Mouse (Mus musculus) neural tube, embryonic 12.5 days (tissue): ENCODE data around the gene Hoxc8. TPM values are rescaled to one million over a fixed set of nuclear protein-coding genes. Genes with fewer than 3 reads are reported as not detected.
A peak's percentile ranks its signal among the peaks of the same experiment; 100 is the strongest.

ENCODE experiments used
- ATAC-seq: fragments of 200-750 bp; cut with Nextera tagmentation; 2 replicates; pipeline ENCODE4 v1.8.0; 2017; ENCODE audit warnings: low read depth, mild to moderate bottlenecking, moderate TSS enrichment, moderate library complexity; ENCODE audit not compliant: low FRiP score
- H3K27ac ChIP-seq: fragments of 300-500 bp; sonication (generic); 2 replicates; pipeline ENCODE4 v1.5.1; 2016
- H3K27me3 ChIP-seq: fragments of 300-500 bp; sonication (generic); replicated peaks from 2 replicates; pipeline ENCODE4 v1.6.1; 2016; ENCODE audit warnings: mild to moderate bottlenecking
- H3K36me3 ChIP-seq: fragments of 300-500 bp; sonication (generic); 2 replicates; pipeline ENCODE4 v1.6.1; 2016; ENCODE audit warnings: mild to moderate bottlenecking
- H3K4me1 ChIP-seq: fragments of 300-500 bp; sonication (generic); 2 replicates; pipeline ENCODE4 v1.6.1; 2016
- H3K4me2 ChIP-seq: fragments of 300-500 bp; sonication (generic); replicated peaks from 2 replicates; pipeline ENCODE4 v1.6.1; 2016; ENCODE audit warnings: mild to moderate bottlenecking
- H3K4me3 ChIP-seq: fragments of 300-500 bp; sonication (generic); 2 replicates; pipeline ENCODE4 v1.5.1; 2016
- H3K9ac ChIP-seq: fragments of 300-500 bp; sonication (generic); 2 replicates; pipeline ENCODE4 v1.6.1; 2016; ENCODE audit warnings: mild to moderate bottlenecking
- H3K9me3 ChIP-seq: fragments of 300-500 bp; sonication (generic); 2 replicates; pipeline ENCODE4 v1.6.1; 2016; ENCODE audit warnings: mild to moderate bottlenecking
- WGBS: fragments of 180-500 bp; shearing (Covaris S2); methylation state at CpG from one replicate; pipeline ENCODE4 v1.1.7; 2016; 5-methylcytosine and 5-hydroxymethylcytosine counted together
- polyA plus RNA-seq: library from polyadenylated mRNA; unstranded; fragments of >200 nt; fragmentation: Nextera tagmentation; extraction: Ambion mirVana; gene quantifications from 2 replicates; pipeline ENCODE4 v1.2.1, GENCODE M21; 2016

The Hoxc8 gene
- polyA plus RNA-seq, 1 experiment from 2014 or later, result 65.6 TPM

- 2% methylated on average over 28 of the region's 28 CpGs for WGBS
These were observed 24.6 kb downstream of the Hoxc8 start for GRCm38 (mm10) chr15:103015009-103015399.

GRCm38 (mm10) chr15:103015406-103016166 is 25.2 kb downstream of the Hoxc8 start:
- H3K27ac ChIP-seq, result peak overlapping the region; percentile 96
- H3K9ac ChIP-seq, result peak overlapping the region; percentile 90
- no peaks in the 10 kb centered on the region for H3K27me3 ChIP-seq
- peaks cover 92% of the 10 kb centered on the region for H3K4me1 ChIP-seq
- H3K36me3 ChIP-seq, result peaks cover 2% of the 10 kb centered on the region; the same call in 1 of the 2 replicates
- no peak for ATAC-seq
- no peaks in the 10 kb centered on the region for H3K9me3 ChIP-seq
- H3K4me2 ChIP-seq, result peak overlapping the region; percentile 86
- 4% methylated on average over 19 of the region's 19 CpGs for WGBS
- H3K4me3 ChIP-seq, result peak overlapping the region; percentile 47

More at GRCm38 (mm10) chr15:103015009-103015399, 24.6 kb downstream of the Hoxc8 start:
- Histone ChIP-seq H3K9ac (peak overlapping the region; percentile 90), H3K4me1 (peaks cover 93% of the 10 kb centered on the region), H3K36me3 (peaks cover 2% of the 10 kb centered on the region; the same call in 1 of the 2 replicates), H3K27me3 (no peaks in the 10 kb centered on the region), H3K4me2 (peak overlapping the region; percentile 86), H3K9me3 (no peaks in the 10 kb centered on the region), H3K27ac (peak overlapping the region; percentile 96), H3K4me3 (peak overlapping the region; percentile 47)
- no peak; the same call in 1 of the 2 replicates for ATAC-seq

DNA sequence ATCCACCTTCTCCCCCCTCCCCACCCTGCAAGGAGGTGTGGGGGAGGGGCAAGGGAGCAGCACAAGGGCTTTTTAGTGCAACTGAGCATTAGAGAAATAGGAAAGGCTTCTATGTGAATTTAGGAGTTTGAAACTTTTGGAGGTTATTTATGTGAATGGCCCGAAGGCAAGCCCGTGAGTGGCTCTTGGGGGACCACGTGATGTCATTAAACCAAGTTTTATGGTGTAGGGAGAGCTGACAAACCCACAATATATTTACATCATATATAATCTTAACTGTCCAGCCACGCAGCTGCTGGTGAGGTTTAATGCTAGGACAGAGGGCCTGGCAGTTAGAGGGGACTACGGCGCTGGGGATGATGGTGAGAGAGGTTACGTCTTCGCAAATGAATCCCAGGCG is 28.2 kb downstream of the Hoxc8 start, which contains the start of gene Hoxc4:
TSS of gene Hoxc4 (plus strand) at position 299 of the 400 bp plus-strand sequence.
- Histone ChIP-seq H3K27me3 (no peaks in the 10 kb centered on the region), H3K4me1 (peaks cover 90% of the 10 kb centered on the region), H3K27ac (peak within 1 kb of the TSS; percentile 69), H3K4me2 (peak within 1 kb of the TSS; percentile 86), H3K9me3 (no peaks in the 10 kb centered on the region), H3K9ac (peak within 1 kb of the TSS; percentile 90), H3K36me3 (no peaks in the 10 kb centered on the region), H3K4me3 (peak within 1 kb of the TSS; percentile 37)
- ATAC-seq, result no peak
- 5% methylated on average over 9 of the region's 9 CpGs for WGBS

DNA sequence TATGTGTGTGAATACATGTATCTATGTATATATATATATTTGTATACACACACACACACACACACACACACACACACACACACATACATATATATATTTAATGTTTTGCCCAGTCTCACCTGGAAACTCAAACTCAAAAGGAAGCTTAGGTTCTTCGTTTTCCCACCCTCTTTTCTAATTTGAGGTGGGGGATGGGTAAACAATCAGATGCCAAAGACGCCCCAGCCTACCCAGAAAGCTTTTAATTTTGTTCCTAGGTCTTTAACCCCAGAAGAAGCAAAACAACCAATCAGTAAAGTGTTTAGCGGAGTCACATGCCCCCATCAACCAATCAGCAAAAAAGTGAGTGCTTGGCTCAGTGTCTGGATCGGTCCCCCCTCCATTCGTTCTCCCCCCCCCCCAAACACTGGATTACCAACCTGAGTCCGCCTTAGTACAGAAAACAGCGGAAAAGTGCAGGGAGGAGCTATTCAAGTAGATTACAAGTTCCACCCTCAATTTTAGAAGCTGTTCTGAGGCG is 30.6 kb downstream of the Hoxc8 start:
- WGBS, result 4% methylated on average over 8 of the region's 8 CpGs
- H3K9ac ChIP-seq, result peak overlapping the region; percentile 58

GRCm38 (mm10) chr15:103021544-103021943 is 31.1 kb downstream of the Hoxc8 start:
- H3K4me1 ChIP-seq, result peaks cover 88% of the 10 kb centered on the region
- H3K27ac ChIP-seq, result no peak overlapping the region
- ATAC-seq, result no peak
- no peaks in the 10 kb centered on the region for H3K9me3 ChIP-seq
- H3K9ac ChIP-seq, result peak overlapping the region; percentile 58
- peak overlapping the region; percentile 86 for H3K4me2 ChIP-seq
- H3K27me3 ChIP-seq, result no peaks in the 10 kb centered on the region
- H3K36me3 ChIP-seq, result no peaks in the 10 kb centered on the region
- WGBS, result 8% methylated on average over 8 of the region's 8 CpGs
- H3K4me3 ChIP-seq, result peak overlapping the region; percentile 33

More for the DNA sequence above, 30.6 kb downstream of the Hoxc8 start:
- Histone ChIP-seq H3K4me3 (peak overlapping the region; percentile 33), H3K4me1 (peaks cover 88% of the 10 kb centered on the region), H3K36me3 (no peaks in the 10 kb centered on the region), H3K27ac (no peak overlapping the region), H3K9me3 (no peaks in the 10 kb centered on the region), H3K4me2 (peak overlapping the region; percentile 86), H3K27me3 (no peaks in the 10 kb centered on the region)
- ATAC-seq, result no peak

- ATAC-seq, result no peak
- Histone ChIP-seq H3K9ac (peak overlapping the region; percentile 99; the same call in 1 of the 2 replicates), H3K27ac (0 out of 2 replicates have a peak overlapping the region, but pooled peaks have one; percentile 51), H3K4me3 (no peak overlapping the region), H3K4me2 (peak overlapping the region; percentile 86), H3K4me1 (peaks cover 88% of the 10 kb centered on the region), H3K9me3 (no peaks in the 10 kb centered on the region), H3K36me3 (no peaks in the 10 kb centered on the region), H3K27me3 (no peaks in the 10 kb centered on the region)
- 0% methylated on average over 2 of the region's 2 CpGs for WGBS
These were observed 33.7 kb downstream of the Hoxc8 start for GRCm38 (mm10) chr15:103024131-103024530.

GRCm38 (mm10) chr15:103027266-103028235 is 37.1 kb downstream of the Hoxc8 start:
- Histone ChIP-seq H3K4me2 (peak overlapping the region; percentile 86), H3K27me3 (no peaks in the 10 kb centered on the region)

GRCm38 (mm10) chr15:103028916-103029512 is 38.6 kb downstream of the Hoxc8 start:
- Histone ChIP-seq H3K4me1 (peaks cover 88% of the 10 kb centered on the region), H3K36me3 (no peaks in the 10 kb centered on the region), H3K27ac (peak overlapping the region; percentile 94), H3K9me3 (no peaks in the 10 kb centered on the region), H3K4me2 (peak overlapping the region; percentile 86), H3K4me3 (no peak overlapping the region), H3K9ac (peak overlapping the region; percentile 99), H3K27me3 (no peaks in the 10 kb centered on the region)
- WGBS, result 8% methylated on average over 9 of the region's 9 CpGs
- ATAC-seq, result no peak

More at GRCm38 (mm10) chr15:103027266-103028235, 37.1 kb downstream of the Hoxc8 start:
- no peak for ATAC-seq
- WGBS, result 1% methylated on average over 43 of the region's 43 CpGs
- Histone ChIP-seq H3K4me1 (peaks cover 87% of the 10 kb centered on the region), H3K4me3 (peak overlapping the region; percentile 52), H3K36me3 (no peaks in the 10 kb centered on the region), H3K27ac (peak overlapping the region; percentile 94), H3K9ac (peak overlapping the region; percentile 99), H3K9me3 (no peaks in the 10 kb centered on the region)

- ATAC-seq, result no peak
- peak overlapping the region; percentile 99 for H3K9ac ChIP-seq
- H3K4me1 ChIP-seq, result peaks cover 87% of the 10 kb centered on the region
- 4% methylated on average over 8 of the region's 8 CpGs for WGBS
- no peaks in the 10 kb centered on the region for H3K36me3 ChIP-seq
- H3K9me3 ChIP-seq, result no peaks in the 10 kb centered on the region
- peak overlapping the region; percentile 22 for H3K4me3 ChIP-seq
- H3K4me2 ChIP-seq, result peak overlapping the region; percentile 86
- peak overlapping the region; percentile 94 for H3K27ac ChIP-seq
- no peaks in the 10 kb centered on the region for H3K27me3 ChIP-seq
These were observed 39.7 kb downstream of the Hoxc8 start for GRCm38 (mm10) chr15:103030142-103030541.

DNA sequence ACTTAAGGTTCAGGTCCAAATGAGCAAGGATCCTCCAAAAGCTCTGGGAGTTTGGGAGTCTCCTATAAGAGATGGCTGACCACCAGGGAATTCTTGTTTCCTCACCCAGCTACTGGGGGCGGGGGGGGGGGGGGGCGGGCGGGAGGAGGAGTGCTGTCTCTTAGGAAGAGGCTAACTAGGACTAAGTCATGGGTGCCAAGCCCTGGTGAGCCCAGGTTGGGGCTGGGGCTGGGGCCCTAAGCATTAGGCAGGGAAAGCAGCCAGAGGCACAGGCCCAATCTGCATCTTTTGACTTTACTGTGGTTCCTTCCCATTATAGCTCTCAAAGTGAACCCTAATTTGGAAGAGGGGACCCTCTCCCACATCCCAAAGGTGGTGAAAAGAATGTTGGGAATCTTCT is 41.8 kb downstream of the Hoxc8 start:
- H3K4me2 ChIP-seq, result peak overlapping the region; percentile 86
- WGBS, result 0% methylated on average over 3 of the region's 3 CpGs
- no peaks in the 10 kb centered on the region for H3K9me3 ChIP-seq
- H3K9ac ChIP-seq, result peak overlapping the region; percentile 88
- H3K36me3 ChIP-seq, result no peaks in the 10 kb centered on the region
- no peak for ATAC-seq
- no peaks in the 10 kb centered on the region for H3K27me3 ChIP-seq
- peaks cover 85% of the 10 kb centered on the region for H3K4me1 ChIP-seq
- peak overlapping the region; percentile 91 for H3K27ac ChIP-seq
- H3K4me3 ChIP-seq, result peak overlapping the region; percentile 21; the same call in 1 of the 2 replicates
